In genomic region chr8:58677847-58678450, GRCm38 (mm10) we compare ENCODE assay signal across 19 mouse cellular contexts.
A peak's percentile ranks its signal among the peaks of the same experiment; 100 is the strongest.
DNase-seq lines count a peak whose midpoint lies in the region; ATAC-seq and TF ChIP-seq lines count a peak whose summit lies in the region.
"Had no signal": no experiment of that assay in that cellular context is flagged by ENCODE, and none has a peak within 500 bp of the region (broad histone marks: within the 10 kb centered on the region; RNA-seq: fewer than 3 reads in every experiment).

No protein-coding gene starts in this region.

- no peaks in the 10 kb centered on the region for H3K9me3 ChIP-seq in hindbrain, embryonic 11.5 days (ENCODE audit: control insufficient read depth, low read length)
- no peaks in the 10 kb centered on the region for H3K9me3 ChIP-seq in hindbrain, embryonic 13.5 days
- no peaks in the 10 kb centered on the region for H3K9me3 ChIP-seq in forebrain, embryonic 15.5 days
- H3K9me3 ChIP-seq in midbrain, postnatal 0 days (ENCODE audit: low read length) = no peaks in the 10 kb centered on the region
- H3K9me3 ChIP-seq: liver, embryonic 12.5 days; lung, embryonic 15.5 days; neural tube, embryonic 13.5 days had no signal

- H3K36me3 ChIP-seq in hindbrain, embryonic 11.5 days (ENCODE audit: control insufficient read depth, insufficient read depth, low read length) = no peaks in the 10 kb centered on the region
- no peaks in the 10 kb centered on the region for H3K36me3 ChIP-seq in hindbrain, embryonic 13.5 days
- no peaks in the 10 kb centered on the region for H3K36me3 ChIP-seq in forebrain, embryonic 15.5 days
- no peaks in the 10 kb centered on the region for H3K36me3 ChIP-seq in midbrain, postnatal 0 days (ENCODE audit: insufficient read depth, low read length)
- H3K36me3 ChIP-seq: liver, embryonic 12.5 days; lung, embryonic 15.5 days; neural tube, embryonic 13.5 days had no signal

- no peak overlapping the region for H3K9ac ChIP-seq in hindbrain, embryonic 11.5 days (ENCODE audit: low read depth, low read length)
- H3K9ac ChIP-seq in hindbrain, embryonic 13.5 days = no peak overlapping the region
- no peak overlapping the region for H3K9ac ChIP-seq in forebrain, embryonic 15.5 days (replicated peaks)
- no peak overlapping the region for H3K9ac ChIP-seq in midbrain, postnatal 0 days (replicated peaks; ENCODE audit: low read length, poor library complexity, severe bottlenecking)
- H3K9ac ChIP-seq: liver, embryonic 12.5 days; lung, embryonic 15.5 days; neural tube, embryonic 13.5 days had no signal

- no peak for TF ChIP-seq CTCF in midbrain, postnatal 0 days (IDR thresholded peaks at IDR 0.05)

- no peaks in the 10 kb centered on the region for H3K27me3 ChIP-seq in hindbrain, embryonic 11.5 days (ENCODE audit: control insufficient read depth, insufficient read depth, low read length)
- H3K27me3 ChIP-seq in hindbrain, embryonic 13.5 days = no peaks in the 10 kb centered on the region
- no peaks in the 10 kb centered on the region for H3K27me3 ChIP-seq in forebrain, embryonic 15.5 days
- H3K27me3 ChIP-seq in midbrain, postnatal 0 days (ENCODE audit: insufficient read depth, low read length) = no peaks in the 10 kb centered on the region
- H3K27me3 ChIP-seq: liver, embryonic 12.5 days; lung, embryonic 15.5 days; neural tube, embryonic 13.5 days; Patski had no signal

- ATAC-seq in hindbrain, embryonic 11.5 days (ENCODE audit: low FRiP score) = no peak
- ATAC-seq in hindbrain, embryonic 13.5 days (ENCODE audit: low FRiP score) = no peak
- peak; percentile 66; the same call in 1 of the 2 replicates for ATAC-seq in forebrain, embryonic 15.5 days (replicated peaks)
- no peak; the same call in 1 of the 2 replicates for ATAC-seq in midbrain, postnatal 0 days (ENCODE audit: low FRiP score)
- ATAC-seq in megakaryocyte, adult 5-6 weeks (ENCODE audit: poor library complexity, severe bottlenecking) = no peak
- ATAC-seq: activated CD4-positive, CD25-positive, alpha-beta regulatory T cell, adult 4 months; liver, embryonic 12.5 days; Patski had no signal

- no peak overlapping the region for H3K4me3 ChIP-seq in hindbrain, embryonic 11.5 days (ENCODE audit: low read depth, low read length)
- H3K4me3 ChIP-seq in hindbrain, embryonic 13.5 days = no peak overlapping the region
- H3K4me3 ChIP-seq in forebrain, embryonic 15.5 days = no peak overlapping the region
- no peak overlapping the region for H3K4me3 ChIP-seq in midbrain, postnatal 0 days (ENCODE audit: low read depth, low read length)
- H3K4me3 ChIP-seq: liver, embryonic 12.5 days; lung, embryonic 15.5 days; neural tube, embryonic 13.5 days had no signal

- DNase-seq in hindbrain, embryonic 11.5 days (ENCODE audit: low spot score) = peak; percentile 19
- peak; percentile 3 for DNase-seq in embryo, embryonic 11 days
- DNase-seq in midbrain, postnatal 0 days (ENCODE audit: low spot score) = peak; percentile 40
- DNase-seq in spleen, postnatal 4 days (ENCODE audit: low spot score in 2 of 2) = no peak
- DNase-seq: adrenal gland, postnatal 14 days; cerebellum, adult 8-10 months; gastrocnemius, postnatal 36 days; heart, postnatal 10 days; kidney, postnatal 4 days; right cerebral cortex, postnatal 4 days had no signal

- H3K4me1 ChIP-seq in hindbrain, embryonic 11.5 days (replicated peaks; ENCODE audit: control insufficient read depth, insufficient read depth, low read length) = no peaks in the 10 kb centered on the region
- 0 out of 2 replicates have a peak, but pooled peaks cover 5% of the 10 kb centered on the region for H3K4me1 ChIP-seq in hindbrain, embryonic 13.5 days (replicated peaks)
- peaks cover 4% of the 10 kb centered on the region for H3K4me1 ChIP-seq in forebrain, embryonic 15.5 days
- H3K4me1 ChIP-seq in midbrain, postnatal 0 days (ENCODE audit: insufficient read depth, low read length) = 0 out of 2 replicates have a peak, but pooled peaks cover 3% of the 10 kb centered on the region
- H3K4me1 ChIP-seq: liver, embryonic 12.5 days; lung, embryonic 15.5 days had no signal

- no peak overlapping the region for H3K4me2 ChIP-seq in hindbrain, embryonic 11.5 days (replicated peaks; ENCODE audit: low read depth, low read length)
- H3K4me2 ChIP-seq in hindbrain, embryonic 13.5 days = no peak overlapping the region
- no peak overlapping the region for H3K4me2 ChIP-seq in forebrain, embryonic 15.5 days (replicated peaks)
- 0 out of 2 replicates have a peak overlapping the region, but pooled peaks have one; percentile 20 for H3K4me2 ChIP-seq in midbrain, postnatal 0 days (ENCODE audit: low read depth, low read length, poor library complexity, severe bottlenecking)
- H3K4me2 ChIP-seq: liver, embryonic 12.5 days; lung, embryonic 15.5 days; neural tube, embryonic 13.5 days had no signal

- WGBS in hindbrain, embryonic 11.5 days = 18% methylated on average over 6 of the region's 6 CpGs
- WGBS in hindbrain, embryonic 13.5 days = 17% methylated on average over 6 of the region's 6 CpGs
- 10% methylated on average over 6 of the region's 6 CpGs for WGBS in forebrain, embryonic 15.5 days
- WGBS in midbrain, postnatal 0 days = 23% methylated on average over 6 of the region's 6 CpGs

- H3K27ac ChIP-seq in hindbrain, embryonic 11.5 days (ENCODE audit: low read depth, low read length) = no peak overlapping the region
- no peak overlapping the region for H3K27ac ChIP-seq in hindbrain, embryonic 13.5 days
- no peak overlapping the region for H3K27ac ChIP-seq in forebrain, embryonic 15.5 days (replicated peaks)
- H3K27ac ChIP-seq in midbrain, postnatal 0 days (ENCODE audit: low read depth, low read length) = no peak overlapping the region
- H3K27ac ChIP-seq: liver, embryonic 12.5 days; lung, embryonic 15.5 days; macrophage; neural tube, embryonic 13.5 days had no signal

Comparison
In these comparisons a context has a peak if more than half of its experiments do, and no peak if none do; other contexts are left out.
1. DNase-seq: peak in hindbrain, embryonic 11.5 days (single experiment), embryo, embryonic 11 days (single experiment) and midbrain, postnatal 0 days (single experiment); none in spleen, postnatal 4 days (0 of 2).